Mouse (Mus musculus) embryonic fibroblast, embryonic 13.5 days (primary cell): ENCODE measurements around the gene Mrc1.

Experiments used
- CTCF ChIP-seq: IDR thresholded peaks from 2 replicates; pipeline ENCODE4 v1.5.1; 2011; ENCODE audit warnings: mild to moderate bottlenecking, control low read depth, low read length, moderate library complexity, borderline replicate concordance; ENCODE audit not compliant: insufficient read depth
- POLR2A ChIP-seq: IDR thresholded peaks from 2 replicates; pipeline ENCODE4 v1.6.1; 2011; ENCODE audit warnings: low read depth, mild to moderate bottlenecking, control low read depth, low read length, moderate library complexity

- TF ChIP-seq POLR2A = no peak
- 0 out of 2 replicates have a peak, but pooled peaks have one; percentile 1 for TF ChIP-seq CTCF
Observed at GRCm38 (mm10) chr2:14218126-14218525, 11.1 kb upstream of the Mrc1 start.
